Mouse (Mus musculus): ENCODE measurements around the gene Hist2h2aa2. TPM values are rescaled to one million over a fixed set of nuclear protein-coding genes. Genes with fewer than 3 reads are reported as not detected.
A peak's percentile ranks its signal among the peaks of the same experiment; 100 is the strongest.

Hist2h2aa2 gene
- polyA plus RNA-seq, 1 experiment from 2014 or later: 224 TPM

DNA sequence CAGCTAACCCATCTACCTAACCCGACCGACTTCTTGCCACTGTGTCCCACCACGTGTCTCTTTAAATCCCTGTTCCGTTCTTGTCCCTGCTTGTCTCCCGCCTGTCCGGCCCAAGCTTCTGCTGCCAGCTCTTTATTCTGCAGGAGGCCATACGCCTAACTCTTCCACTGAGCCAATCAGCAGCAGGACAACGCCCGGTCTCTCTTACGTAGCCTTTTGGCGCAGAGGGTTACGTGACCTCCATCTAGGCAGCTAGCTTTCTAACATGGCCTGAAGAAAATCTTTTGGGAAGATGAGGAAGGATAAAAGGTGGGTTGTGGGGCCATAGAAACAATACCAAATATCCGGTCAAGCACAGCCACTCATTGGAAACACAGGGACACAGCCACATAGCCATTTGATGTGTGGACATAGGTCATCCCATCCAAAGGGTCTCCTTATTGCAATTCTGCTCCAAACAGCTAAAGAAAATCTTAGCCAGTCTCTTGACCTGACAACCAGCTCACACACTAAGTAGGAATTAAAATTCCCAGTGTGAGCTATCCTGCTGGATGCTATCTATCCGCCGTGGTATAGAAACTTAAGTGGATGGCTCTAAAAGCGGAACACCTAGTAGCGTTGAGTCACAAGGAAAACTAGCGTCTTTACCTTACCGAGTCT, 22.3 kb upstream of the Hist2h2aa2 start:
- H3K9me3 ChIP-seq (ENCODE audit: low read length): no peaks in the 10 kb centered on the region
- H3K9ac ChIP-seq (replicated peaks): peak overlapping the region; percentile 91
- peak overlapping the region; percentile 70 for H3K4me3 ChIP-seq (ENCODE audit: low read depth, low read length)
- WGBS (ENCODE audit: insufficient replicate concordance): under 1% methylated on average over 19 of the region's 19 CpGs
- H3K4me1 ChIP-seq (ENCODE audit: insufficient read depth): peaks cover 26% of the 10 kb centered on the region
- no peak for TF ChIP-seq EP300 (IDR thresholded peaks at IDR 0.05; ENCODE audit: low read depth)
- no peak for TF ChIP-seq CTCF (IDR thresholded peaks at IDR 0.05; ENCODE audit: low read depth)
- ATAC-seq (peak; percentile 73), DNase-seq (peak; percentile 83)
- no peaks in the 10 kb centered on the region for H3K36me3 ChIP-seq (replicated peaks; ENCODE audit: insufficient read depth, low read length)
- peak overlapping the region; percentile 82 for H3K4me2 ChIP-seq (ENCODE audit: low read depth, low read length)
- no peaks in the 10 kb centered on the region for H3K27me3 ChIP-seq (ENCODE audit: insufficient read depth, low read length)
- H3K27ac ChIP-seq (ENCODE audit: low read depth): peak overlapping the region; percentile 99

GRCm38 (mm10) chr3:96261623-96262022, 21.5 kb upstream of the Hist2h2aa2 start:
- no peak for ATAC-seq
- no peak for DNase-seq
- no peaks in the 10 kb centered on the region for H3K36me3 ChIP-seq (replicated peaks; ENCODE audit: insufficient read depth, low read length)
- peaks cover 26% of the 10 kb centered on the region for H3K4me1 ChIP-seq (ENCODE audit: insufficient read depth)
- H3K27me3 ChIP-seq (ENCODE audit: insufficient read depth, low read length): no peaks in the 10 kb centered on the region
- no peak for TF ChIP-seq CTCF (IDR thresholded peaks at IDR 0.05; ENCODE audit: low read depth)
- no peak for TF ChIP-seq EP300 (IDR thresholded peaks at IDR 0.05; ENCODE audit: low read depth)
- 65% methylated on average over 3 of the region's 3 CpGs for WGBS (ENCODE audit: insufficient replicate concordance)
- peak overlapping the region; percentile 70 for H3K4me3 ChIP-seq (ENCODE audit: low read depth, low read length)
- no peaks in the 10 kb centered on the region for H3K9me3 ChIP-seq (ENCODE audit: low read length)
- peak overlapping the region; percentile 91; the same call in 1 of the 2 replicates for H3K9ac ChIP-seq (replicated peaks)
- peak overlapping the region; percentile 99 for H3K27ac ChIP-seq (ENCODE audit: low read depth)
- H3K4me2 ChIP-seq (ENCODE audit: low read depth, low read length): peak overlapping the region; percentile 82

GRCm38 (mm10) chr3:96260220-96260619, 20.1 kb upstream of the Hist2h2aa2 start:
- H3K4me3 ChIP-seq (ENCODE audit: low read depth, low read length): no peak overlapping the region
- WGBS (ENCODE audit: insufficient replicate concordance): 87% methylated on average over 5 of the region's 5 CpGs

GRCm38 (mm10) chr3:96257190-96257589, 17.1 kb upstream of the Hist2h2aa2 start:
- H3K27me3 ChIP-seq (ENCODE audit: insufficient read depth, low read length): no peaks in the 10 kb centered on the region
- no peak for ATAC-seq
- DNase-seq: no peak
- H3K4me1 ChIP-seq (ENCODE audit: insufficient read depth): peaks cover 14% of the 10 kb centered on the region
- no peaks in the 10 kb centered on the region for H3K36me3 ChIP-seq (replicated peaks; ENCODE audit: insufficient read depth, low read length)
- no peak overlapping the region for H3K4me3 ChIP-seq (ENCODE audit: low read depth, low read length)
- WGBS (ENCODE audit: insufficient replicate concordance): 73% methylated on average over 3 of the region's 3 CpGs
- H3K9me3 ChIP-seq (ENCODE audit: low read length): no peaks in the 10 kb centered on the region
- no peak for TF ChIP-seq CTCF (IDR thresholded peaks at IDR 0.05; ENCODE audit: low read depth)
- no peak overlapping the region for H3K4me2 ChIP-seq (ENCODE audit: low read depth, low read length)
- H3K27ac ChIP-seq (ENCODE audit: low read depth): no peak overlapping the region
- H3K9ac ChIP-seq (replicated peaks): no peak overlapping the region

More at GRCm38 (mm10) chr3:96260220-96260619, 20.1 kb upstream of the Hist2h2aa2 start:
- H3K4me1 ChIP-seq (ENCODE audit: insufficient read depth): peaks cover 26% of the 10 kb centered on the region
- H3K9me3 ChIP-seq (ENCODE audit: low read length): no peaks in the 10 kb centered on the region
- H3K36me3 ChIP-seq (replicated peaks; ENCODE audit: insufficient read depth, low read length): no peaks in the 10 kb centered on the region
- no peak overlapping the region for H3K4me2 ChIP-seq (ENCODE audit: low read depth, low read length)
- no peak overlapping the region for H3K27ac ChIP-seq (ENCODE audit: low read depth)
- no peak overlapping the region for H3K9ac ChIP-seq (replicated peaks)
- no peak for DNase-seq
- no peak for ATAC-seq
- H3K27me3 ChIP-seq (ENCODE audit: insufficient read depth, low read length): no peaks in the 10 kb centered on the region
- TF ChIP-seq EP300 (IDR thresholded peaks at IDR 0.05; ENCODE audit: low read depth) (no peak), CTCF (IDR thresholded peaks at IDR 0.05; ENCODE audit: low read depth) (no peak)

DNA sequence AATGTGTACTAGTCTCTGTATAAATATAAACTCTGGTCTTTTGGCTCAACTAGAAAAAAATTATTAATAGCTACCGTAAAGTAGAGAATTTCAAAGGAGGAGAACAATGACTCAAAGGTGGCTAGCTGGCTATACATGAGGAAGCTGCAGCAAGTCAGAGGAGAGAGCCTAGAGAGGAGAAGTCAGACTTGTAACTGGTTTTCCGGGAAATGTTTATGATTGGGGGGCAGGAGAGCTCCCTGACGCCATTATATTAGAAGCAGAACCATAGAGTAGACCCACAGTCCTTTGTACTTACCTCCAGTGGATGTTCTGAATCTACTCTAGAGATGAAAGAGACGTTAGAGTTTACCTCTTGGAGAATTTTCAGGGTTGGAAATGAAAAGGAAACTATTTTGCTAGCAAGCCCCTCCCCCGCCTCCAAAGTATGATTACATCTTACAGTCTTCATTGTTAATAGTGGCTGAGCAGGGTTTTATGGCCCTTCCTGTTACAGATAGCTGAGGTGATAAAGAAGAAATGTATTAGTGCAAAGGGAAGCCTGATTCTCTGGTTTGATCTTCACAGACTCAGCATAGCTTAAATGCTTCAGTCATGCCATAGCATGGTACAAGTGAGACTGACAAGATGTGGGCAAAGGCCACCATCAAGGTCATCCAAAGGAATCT, 16.0 kb upstream of the Hist2h2aa2 start:
- no peaks in the 10 kb centered on the region for H3K27me3 ChIP-seq (ENCODE audit: insufficient read depth, low read length)
- no peak overlapping the region for H3K9ac ChIP-seq (replicated peaks)
- peaks cover 10% of the 10 kb centered on the region for H3K4me1 ChIP-seq (ENCODE audit: insufficient read depth)
- TF ChIP-seq EP300 (IDR thresholded peaks at IDR 0.05; ENCODE audit: low read depth): no peak
- TF ChIP-seq CTCF (IDR thresholded peaks at IDR 0.05; ENCODE audit: low read depth): no peak
- no peaks in the 10 kb centered on the region for H3K36me3 ChIP-seq (replicated peaks; ENCODE audit: insufficient read depth, low read length)
- H3K4me2 ChIP-seq (ENCODE audit: low read depth, low read length): no peak overlapping the region
- ATAC-seq: no peak
- WGBS (ENCODE audit: insufficient replicate concordance): 58% methylated on average over 5 of the region's 5 CpGs
- no peak overlapping the region for H3K4me3 ChIP-seq (ENCODE audit: low read depth, low read length)
- DNase-seq: no peak
- H3K27ac ChIP-seq (ENCODE audit: low read depth): no peak overlapping the region
- no peaks in the 10 kb centered on the region for H3K9me3 ChIP-seq (ENCODE audit: low read length)

DNA sequence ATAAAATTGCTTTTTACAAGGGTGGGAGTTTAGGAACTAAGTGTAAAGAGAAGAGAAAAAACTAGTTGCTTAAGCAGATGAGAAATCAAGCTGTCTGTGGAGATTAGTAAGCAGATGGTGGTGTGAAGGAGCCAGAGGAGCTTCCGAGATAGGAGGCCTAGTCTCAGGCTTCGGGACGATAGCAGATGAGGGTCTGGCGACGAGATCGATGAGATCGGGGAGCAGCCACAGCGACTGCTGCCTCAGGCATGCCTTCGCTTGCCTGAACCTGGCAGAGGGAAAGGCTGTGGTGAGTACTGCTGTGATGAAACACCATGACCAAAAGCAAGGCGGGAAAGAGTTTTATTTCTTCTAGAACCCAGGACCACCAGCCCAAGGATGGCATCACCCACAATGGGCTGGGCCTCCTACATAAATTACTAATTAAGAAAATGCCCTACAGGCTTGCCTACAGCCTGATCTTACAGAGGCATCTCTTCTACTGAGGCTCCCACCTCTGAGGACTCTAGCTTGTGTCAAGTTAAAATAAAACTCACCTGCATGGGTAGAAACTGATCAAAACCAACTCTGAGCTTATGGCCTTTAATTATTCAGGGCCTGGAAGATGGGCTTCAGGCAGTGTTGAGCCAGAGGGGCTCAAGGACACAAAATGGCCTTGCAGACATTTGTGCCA, 14.7 kb upstream of the Hist2h2aa2 start:
- DNase-seq: peak; percentile 47
- H3K27me3 ChIP-seq (ENCODE audit: insufficient read depth, low read length): no peaks in the 10 kb centered on the region
- H3K27ac ChIP-seq (ENCODE audit: low read depth): peak overlapping the region; percentile 69
- H3K9me3 ChIP-seq (ENCODE audit: low read length): no peaks in the 10 kb centered on the region
- H3K4me2 ChIP-seq (ENCODE audit: low read depth, low read length): peak overlapping the region; percentile 36
- H3K36me3 ChIP-seq (replicated peaks; ENCODE audit: insufficient read depth, low read length): no peaks in the 10 kb centered on the region
- peak; percentile 79; the same call in 1 of the 2 replicates for TF ChIP-seq EP300 (IDR thresholded peaks at IDR 0.05; ENCODE audit: low read depth)
- no peak for TF ChIP-seq CTCF (IDR thresholded peaks at IDR 0.05; ENCODE audit: low read depth)
- H3K4me1 ChIP-seq (ENCODE audit: insufficient read depth): peaks cover 17% of the 10 kb centered on the region
- ATAC-seq: peak; percentile 83
- WGBS (ENCODE audit: insufficient replicate concordance): 44% methylated on average over 10 of the region's 10 CpGs
- H3K9ac ChIP-seq (replicated peaks): peak overlapping the region; percentile 36; the same call in 1 of the 2 replicates
- H3K4me3 ChIP-seq (ENCODE audit: low read depth, low read length): no peak overlapping the region

Measured in liver, postnatal 0 days (tissue).